Mouse (Mus musculus) ES-E14 (cell line): ENCODE data around the gene Gm21970. TPM values are rescaled to one million over a fixed set of nuclear protein-coding genes. Genes with fewer than 3 reads are reported as not detected.

ENCODE experiments used
- DNase-seq: peaks from one replicate; pipeline ENCODE4 v3.0.0-alpha.2; 2013; ENCODE audit warnings: low read depth, low spot score
- H3K27ac ChIP-seq: 2 replicates; pipeline ENCODE4 v1.5.1; 2012; ENCODE audit warnings: low read depth, mild to moderate bottlenecking, low read length, moderate library complexity, mixed read lengths; ENCODE audit not compliant: poor library complexity, insufficient read depth, severe bottlenecking
- H3K36me3 ChIP-seq: 2 replicates; pipeline ENCODE4 v1.6.1; 2012; ENCODE audit warnings: mild to moderate bottlenecking, low read length, moderate library complexity, mixed read lengths; ENCODE audit not compliant: control insufficient read depth, poor library complexity, insufficient read depth, severe bottlenecking
- H3K4me1 ChIP-seq, 2 experiments: fragments of 150-350 bp in 1 of 2; sonication (generic) in 1 of 2; 2 replicates each; pipeline ENCODE4 v1.6.1; 2012; ENCODE audit warnings: low read length in 2 of 2, mild to moderate bottlenecking in 1 of 2, mixed read lengths in 1 of 2; ENCODE audit not compliant: control insufficient read depth in 2 of 2, insufficient read depth in 2 of 2, poor library complexity in 1 of 2
- H3K4me3 ChIP-seq, 2 experiments: fragments of 150-350 bp in 1 of 2; sonication (generic) in 1 of 2; 2 replicates each; pipeline ENCODE4 v1.5.1; 2012; ENCODE audit warnings: low read length in 2 of 2, low read depth in 1 of 2, mild to moderate bottlenecking in 1 of 2, mixed read lengths in 1 of 2; ENCODE audit not compliant: insufficient read depth in 1 of 2, poor library complexity in 1 of 2, severe bottlenecking in 1 of 2
- H3K9ac ChIP-seq: 2 replicates; pipeline ENCODE4 v1.6.1; 2012; ENCODE audit warnings: low read depth, mild to moderate bottlenecking, low read length, mixed read lengths; ENCODE audit not compliant: poor library complexity, insufficient read depth, severe bottlenecking
- H3K9me3 ChIP-seq: fragments of 150-350 bp; sonication (generic); 2 replicates; pipeline ENCODE4 v1.6.1; 2012; ENCODE audit warnings: low read depth, mild to moderate bottlenecking, low read length; ENCODE audit not compliant: control insufficient read depth, insufficient read depth
- CHD2 ChIP-seq: IDR thresholded peaks from 2 replicates; pipeline ENCODE4 v1.6.1; 2014; ENCODE audit warnings: mild to moderate bottlenecking, low read depth, low read length, inconsistent platforms
- HCFC1 ChIP-seq: IDR thresholded peaks from 2 replicates; pipeline ENCODE4 v1.6.1; 2012; ENCODE audit warnings: low read length, inconsistent platforms, borderline replicate concordance; ENCODE audit not compliant: insufficient read depth
- MAFK ChIP-seq: IDR thresholded peaks from 2 replicates; pipeline ENCODE4 v1.6.1; 2014; ENCODE audit warnings: mild to moderate bottlenecking, low read depth, low read length, inconsistent platforms; ENCODE audit not compliant: insufficient read depth
- ZC3H11A ChIP-seq: IDR thresholded peaks from 2 replicates; pipeline ENCODE4 v1.6.1; 2012; ENCODE audit warnings: low read depth, mild to moderate bottlenecking, inconsistent platforms, low read length, borderline replicate concordance
- ZNF384 ChIP-seq: IDR thresholded peaks from 2 replicates; pipeline ENCODE4 v1.6.1; 2012; ENCODE audit warnings: low read depth, low read length, inconsistent platforms
- in situ Hi-C, 2 experiments: fragments of 600-800 bp; cut with MboI; formaldehyde crosslinking; loops; one replicate each; pipeline ENCODE4 v1.15.1; 2025; ENCODE audit warnings: low sequenced_read_pairs in 2 of 2, inconsistent platforms in 1 of 2; ENCODE audit not compliant: unreplicated experiment in 2 of 2
- total RNA-seq: library from RNA; depleted of rRNA; stranded (reverse); fragments of 300-350 nt; gene quantifications from 2 replicates; pipeline ENCODE4 v1.2.3, GENCODE M21; 2012

The Gm21970 gene
- total RNA-seq, 1 experiment, result not detected

GRCm38 (mm10) chr16:91384221-91384620, 7.3 kb upstream of the Gm21970 start:
- H3K36me3 ChIP-seq, result no peaks in the 10 kb centered on the region
- DNase-seq, result no peak
- H3K9ac ChIP-seq, result no peak overlapping the region
- no peak overlapping the region for H3K27ac ChIP-seq
- H3K4me1 ChIP-seq, result peaks cover 3 to 6% of the 10 kb centered on the region in 2 experiments; a peak in 3 of 4 replicates
- in situ Hi-C loops, result no loop called here
- no peaks in the 10 kb centered on the region for H3K9me3 ChIP-seq
- H3K4me3 ChIP-seq, result no peak overlapping the region
- TF ChIP-seq HCFC1 (no peak), MAFK (no peak), ZC3H11A (no peak), ZNF384 (no peak), CHD2 (no peak)

- Histone ChIP-seq H3K4me3 (no peak overlapping the region), H3K9ac (no peak overlapping the region), H3K27ac (no peak overlapping the region), H3K9me3 (no peaks in the 10 kb centered on the region), H3K36me3 (0 out of 2 replicates have a peak, but pooled peaks cover 1% of the 10 kb centered on the region), H3K4me1 (peaks cover 0 to 3% of the 10 kb centered on the region in 2 experiments; a peak in 1 of 4 replicates)
- DNase-seq, result no peak
- in situ Hi-C loops, result no loop called here
- TF ChIP-seq MAFK, result no peak
These were observed 5.9 kb upstream of the Gm21970 start for GRCm38 (mm10) chr16:91385621-91386020.

GRCm38 (mm10) chr16:91386419-91387120, 5.0 kb upstream of the Gm21970 start:
- in situ Hi-C loops, result no loop called here
- Histone ChIP-seq H3K4me1 (no peaks in the 10 kb centered on the region), H3K9ac (no peak overlapping the region), H3K27ac (no peak overlapping the region), H3K4me3 (no peak overlapping the region), H3K9me3 (no peaks in the 10 kb centered on the region), H3K36me3 (0 out of 2 replicates have a peak, but pooled peaks cover 1% of the 10 kb centered on the region)
- no peak for TF ChIP-seq ZNF384
- no peak for TF ChIP-seq ZC3H11A
- TF ChIP-seq CHD2, result no peak
- TF ChIP-seq HCFC1, result no peak
- TF ChIP-seq MAFK, result no peak
- DNase-seq, result no peak

- H3K27ac ChIP-seq, result no peak overlapping the region
- no peak for DNase-seq
- H3K9me3 ChIP-seq, result no peaks in the 10 kb centered on the region
- no peak overlapping the region for H3K4me3 ChIP-seq
- in situ Hi-C loops, result no loop called here
- H3K36me3 ChIP-seq, result 0 out of 2 replicates have a peak, but pooled peaks cover 1% of the 10 kb centered on the region
- H3K9ac ChIP-seq, result no peak overlapping the region
- no peak for TF ChIP-seq CHD2
- no peak for TF ChIP-seq MAFK
- no peaks in the 10 kb centered on the region for H3K4me1 ChIP-seq
These were observed 4.4 kb upstream of the Gm21970 start for GRCm38 (mm10) chr16:91387121-91387486.

- no peak overlapping the region for H3K4me3 ChIP-seq
- H3K4me1 ChIP-seq, result no peaks in the 10 kb centered on the region
- peaks cover 1% of the 10 kb centered on the region; the same call in 1 of the 2 replicates for H3K36me3 ChIP-seq
- H3K27ac ChIP-seq, result no peak overlapping the region
- no peaks in the 10 kb centered on the region for H3K9me3 ChIP-seq
- H3K9ac ChIP-seq, result no peak overlapping the region
- peak; percentile 52 for DNase-seq
- TF ChIP-seq ZC3H11A (no peak), MAFK (no peak), HCFC1 (no peak), ZNF384 (peak; percentile 96), CHD2 (no peak)
- in situ Hi-C loops, result no loop called here
These were observed 1.4 kb upstream of the Gm21970 start for GRCm38 (mm10) chr16:91390100-91390499.
